Mouse (Mus musculus) layer of hippocampus, postnatal 25 days (tissue): Measurements from ENCODE around the gene Evi2b. TPM values are rescaled to one million over a fixed set of nuclear protein-coding genes. Genes with fewer than 3 reads are reported as not detected.

ENCODE experiments used
- DNase-seq, 2 experiments: peaks; one replicate each; pipeline ENCODE4 v3.0.0; 2022; ENCODE audit warnings: mixed read lengths in 2 of 2, low spot score in 1 of 2; ENCODE audit errors: extremely low spot score in 1 of 2
- total RNA-seq, 2 experiments: library from RNA; stranded (reverse); gene quantifications; 2 replicates each; pipeline ENCODE4 v1.2.3; 2021

The Evi2b gene
- total RNA-seq, 2 experiments from 2014 or later, result 0.28 to 0.66 TPM

GRCm38 (mm10) chr11:79524310-79524575 is 681 bp upstream of the Evi2b start:
- no peak for DNase-seq

- no peak for DNase-seq
Measured at GRCm38 (mm10) chr11:79522944-79523343, 618 bp downstream of the Evi2b start.

- DNase-seq, result no peak
Measured at GRCm38 (mm10) chr11:79521930-79522329, 1.6 kb downstream of the Evi2b start.

GRCm38 (mm10) chr11:79520772-79521171 is 2.8 kb downstream of the Evi2b start:
- no peak for DNase-seq

GRCm38 (mm10) chr11:79519878-79520291 is 3.7 kb downstream of the Evi2b start:
- no peak for DNase-seq

GRCm38 (mm10) chr11:79519299-79519698 is 4.3 kb downstream of the Evi2b start:
- DNase-seq, result no peak

GRCm38 (mm10) chr11:79515798-79516197 is 7.8 kb downstream of the Evi2b start:
- no peak for DNase-seq

- DNase-seq, result no peak
Measured at GRCm38 (mm10) chr11:79515331-79515730, 8.2 kb downstream of the Evi2b start.

- no peak for DNase-seq
Measured at GRCm38 (mm10) chr11:79511970-79512369, 11.6 kb downstream of the Evi2b start.

GRCm38 (mm10) chr11:79504506-79504905 is 19.1 kb downstream of the Evi2b start:
- no peak for DNase-seq

GRCm38 (mm10) chr11:79503845-79504244 is 19.7 kb downstream of the Evi2b start, which contains the start of gene Omg:
Omg (minus strand) TSS chr11:79504084.
- DNase-seq, result peak; percentile 46 to 58

GRCm38 (mm10) chr11:79502917-79503316 is 20.6 kb downstream of the Evi2b start:
- DNase-seq, result no peak

GRCm38 (mm10) chr11:79494976-79495800 is 28.4 kb downstream of the Evi2b start:
- no peak for DNase-seq

- no peak for DNase-seq
Measured at GRCm38 (mm10) chr11:79484721-79485120, 38.8 kb downstream of the Evi2b start.

GRCm38 (mm10) chr11:79483876-79484528 is 39.6 kb downstream of the Evi2b start:
- DNase-seq, result no peak

GRCm38 (mm10) chr11:79483392-79483791 is 40.2 kb downstream of the Evi2b start:
- no peak for DNase-seq

- no peak for DNase-seq
Measured at GRCm38 (mm10) chr11:79468097-79468496, 55.5 kb downstream of the Evi2b start.

Other genes starting within 250 kb of the Evi2b start
- under 1 TPM; 0.73 to 0.91 TPM for gene Gm9964, start 226.9 kb downstream of the Evi2b start, total RNA-seq
- gene Nf1, start 184.1 kb downstream of the Evi2b start, total RNA-seq, result 100 to 1,000 TPM; 103 to 117 TPM
- gene Omg, start 19.7 kb downstream of the Evi2b start, total RNA-seq, result 100 to 1,000 TPM in 1 of 2 experiments, 10 to 100 TPM in 1; 95.9 to 101 TPM
- under 1 TPM; 0.10 to 0.14 TPM for gene Evi2, start 6.8 kb upstream of the Evi2b start, total RNA-seq
- gene Evi2a, start 6.8 kb upstream of the Evi2b start, total RNA-seq, result 10 to 100 TPM; 18.7 to 23.6 TPM
- gene Rab11fip4, start 67.5 kb upstream of the Evi2b start, total RNA-seq, result 100 to 1,000 TPM; 165 to 167 TPM